Mouse (Mus musculus) bone marrow, adult 2 months (tissue): ENCODE measurements around the gene Lbhd1. TPM values are rescaled to one million over a fixed set of nuclear protein-coding genes. Genes with fewer than 3 reads are reported as not detected.
"Not testable (repeated sequence)": the region's sequence is repeated elsewhere in the genome, so short reads cannot be mapped to it uniquely, and the experiment has no call there.

ENCODE experiments used
- H3K27ac ChIP-seq: fragments of 200-500 bp; 2 replicates; pipeline ENCODE4 v1.5.1; 2012; ENCODE audit warnings: low read depth, mild to moderate bottlenecking, control low read depth, inconsistent platforms, low read length; ENCODE audit not compliant: control insufficient read depth, poor library complexity, insufficient read depth
- H3K4me1 ChIP-seq: fragments of 200-500 bp; 2 replicates; pipeline ENCODE4 v1.6.1; 2011; ENCODE audit warnings: low read length; ENCODE audit not compliant: control insufficient read depth, insufficient read depth
- H3K4me3 ChIP-seq: fragments of 200-500 bp; replicated peaks from 2 replicates; pipeline ENCODE3; 2011; ENCODE audit warnings: mild to moderate bottlenecking, low read depth, low read length, control low read depth; ENCODE audit not compliant: control insufficient read depth
- CTCF ChIP-seq: fragments of 200-500 bp; IDR thresholded peaks from 2 replicates; pipeline ENCODE4 v1.5.1; 2011; ENCODE audit warnings: low read length, control low read depth; ENCODE audit not compliant: control insufficient read depth, insufficient read depth
- POLR2A ChIP-seq: fragments of 200-500 bp; IDR thresholded peaks from 2 replicates; pipeline ENCODE4 v1.6.1; 2011; ENCODE audit warnings: low read depth, mild to moderate bottlenecking, control low read depth, low read length, borderline replicate concordance; ENCODE audit not compliant: control insufficient read depth
- WGBS: fragments of 180-500 bp; shearing (Covaris S2); methylation state at CpG from one replicate; pipeline ENCODE4 v1.1.7; 2018; 5-methylcytosine and 5-hydroxymethylcytosine counted together
- polyA plus RNA-seq: library from polyadenylated mRNA; stranded (reverse); fragments of >200 nt; gene quantifications from 2 replicates; pipeline ENCODE4 v1.2.4, GENCODE M21; 2011; ENCODE audit warnings: low replicate concordance; ENCODE audit not compliant: missing spikeins, insufficient read depth, insufficient read length

Gene Lbhd1
- polyA plus RNA-seq, result 1.6 and 2.1 TPM in 2 replicates

GRCm38 (mm10) chr19:8883616-8884015 lies at the start of gene Lbhd1, which contains the start of gene Gm49403:
Gene Lbhd1, plus strand, starts transcription at chr19:8883732.
Gene Gm49403, plus strand, starts transcription at chr19:8883930.
- peaks cover 2% of the 10 kb centered on the region; the same call in 1 of the 2 replicates for H3K4me1 ChIP-seq
- TF ChIP-seq CTCF (no peak), POLR2A (no peak)
- 77% methylated on average over 3 of the region's 3 CpGs for WGBS
- H3K27ac ChIP-seq, result no peak within 1 kb of the TSS
- no peak within 1 kb of the TSS for H3K4me3 ChIP-seq

GRCm38 (mm10) chr19:8836327-8836726 lies 47.2 kb upstream of the Lbhd1 start:
- 97% methylated on average over 10 of the region's 10 CpGs for WGBS
- not testable (repeated sequence) for H3K4me3 ChIP-seq

GRCm38 (mm10) chr19:8837251-8837791 lies 46.2 kb upstream of the Lbhd1 start, which contains the start of gene Bscl2:
Gene Bscl2, plus strand, starts transcription at chr19:8837467.
- H3K4me3 ChIP-seq, result peak within 1 kb of the TSS; percentile 81
- 2% methylated on average over 38 of the region's 38 CpGs for WGBS
- peak within 1 kb of the TSS; percentile 92 for H3K27ac ChIP-seq
- TF ChIP-seq POLR2A (peak; percentile 69; the same call in 1 of the 2 replicates), CTCF (peak; percentile 44; the same call in 1 of the 2 replicates)
- peaks cover 2% of the 10 kb centered on the region; the same call in 1 of the 2 replicates for H3K4me1 ChIP-seq

More at GRCm38 (mm10) chr19:8836327-8836726, 47.2 kb upstream of the Lbhd1 start:
- H3K4me1 ChIP-seq, H3K27ac ChIP-seq: not testable (repeated sequence)

GRCm38 (mm10) chr19:8838041-8838730 lies 45.3 kb upstream of the Lbhd1 start:
- WGBS, result 20% methylated on average over 15 of the region's 15 CpGs
- H3K4me3 ChIP-seq, result peak overlapping the region; percentile 81
- H3K27ac ChIP-seq, result peak overlapping the region; percentile 92; the same call in 1 of the 2 replicates

DNA sequence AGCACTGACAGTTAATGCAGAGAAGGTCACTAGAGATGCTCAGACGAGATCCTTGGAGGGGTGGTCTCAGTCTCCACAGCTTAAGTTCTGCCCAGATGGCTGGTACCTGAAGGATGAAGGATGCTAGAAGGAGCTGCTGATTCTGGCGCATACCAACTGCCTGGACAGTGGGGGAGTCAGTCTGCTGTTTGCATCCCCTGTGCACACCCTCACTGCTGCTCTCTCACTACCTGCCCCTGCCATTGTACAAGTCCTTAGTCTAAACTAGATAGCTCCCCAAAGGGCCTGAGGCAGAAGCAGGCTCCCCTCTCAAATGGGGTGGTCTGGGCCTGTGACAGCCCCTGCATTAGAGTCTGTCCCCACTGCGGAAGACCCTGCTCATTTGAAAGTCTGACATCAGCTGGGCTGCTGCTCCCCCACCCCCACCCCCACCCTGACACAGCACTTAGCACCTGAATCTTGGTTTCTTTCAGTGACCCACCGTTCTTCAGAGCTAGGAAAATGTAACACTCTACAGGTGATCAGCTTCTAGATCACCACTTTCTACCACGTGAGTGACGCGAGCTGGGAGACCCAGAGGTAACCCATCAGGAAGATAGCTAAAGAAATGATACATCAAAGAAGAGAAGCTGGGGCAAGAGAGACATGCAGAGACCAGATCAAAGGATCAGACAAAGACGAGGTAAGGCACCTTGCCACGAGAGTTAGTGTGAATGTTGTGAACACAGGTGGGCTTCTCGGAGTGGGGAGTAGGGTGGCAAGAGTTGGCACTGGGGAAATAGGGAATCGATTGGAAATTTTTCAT lies 44.2 kb upstream of the Lbhd1 start, which contains the start of gene Gng3:
Gene Gng3, minus strand, starts transcription at position 92 of the 805 bp plus-strand sequence.
- TF ChIP-seq CTCF, result no peak
- no peak for TF ChIP-seq POLR2A
- Histone ChIP-seq H3K4me3 (peak within 1 kb of the TSS; percentile 81), H3K4me1 (peaks cover 2% of the 10 kb centered on the region; the same call in 1 of the 2 replicates), H3K27ac (no peak within 1 kb of the TSS; the same call in 1 of the 2 replicates)
- 88% methylated on average over 11 of the region's 11 CpGs for WGBS

More at GRCm38 (mm10) chr19:8838041-8838730, 45.3 kb upstream of the Lbhd1 start:
- no peak for TF ChIP-seq CTCF
- TF ChIP-seq POLR2A, result no peak
- H3K4me1 ChIP-seq, result peaks cover 2% of the 10 kb centered on the region; the same call in 1 of the 2 replicates

GRCm38 (mm10) chr19:8839908-8840791 lies 43.4 kb upstream of the Lbhd1 start:
- TF ChIP-seq CTCF (no peak), POLR2A (peak; percentile 74; the same call in 1 of the 2 replicates)
- Histone ChIP-seq H3K4me1 (peaks cover 2% of the 10 kb centered on the region; the same call in 1 of the 2 replicates), H3K4me3 (peak overlapping the region; percentile 81), H3K27ac (peak overlapping the region; percentile 47)
- 26% methylated on average over 29 of the region's 29 CpGs for WGBS

DNA sequence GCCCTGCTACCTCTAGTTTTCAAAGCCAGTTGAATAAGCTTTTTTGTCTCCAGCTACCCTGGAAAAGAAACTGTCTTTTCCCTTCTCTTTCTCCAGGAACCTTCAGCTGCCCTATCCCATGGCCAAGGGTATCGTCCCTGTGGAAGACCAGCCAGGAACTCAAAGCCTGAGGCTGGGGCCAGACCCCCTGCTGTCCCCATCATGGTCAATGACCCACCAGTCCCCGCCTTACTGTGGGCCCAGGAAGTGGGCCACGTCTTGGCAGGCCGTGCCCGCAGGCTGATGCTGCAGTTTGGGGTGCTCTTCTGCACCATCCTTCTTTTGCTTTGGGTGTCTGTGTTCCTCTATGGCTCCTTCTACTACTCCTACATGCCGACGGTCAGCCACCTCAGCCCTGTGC lies 42.5 kb upstream of the Lbhd1 start:
- Histone ChIP-seq H3K27ac (no peak overlapping the region), H3K4me1 (peaks cover 2% of the 10 kb centered on the region; the same call in 1 of the 2 replicates), H3K4me3 (no peak overlapping the region)
- TF ChIP-seq POLR2A (no peak), CTCF (no peak)
- 74% methylated on average over 7 of the region's 7 CpGs for WGBS
